Mouse (Mus musculus): ENCODE data around the gene Srgap1. TPM values are rescaled to one million over a fixed set of nuclear protein-coding genes. Genes with fewer than 3 reads are reported as not detected.
"Not testable (repeated sequence)": the region's sequence is repeated elsewhere in the genome, so short reads cannot be mapped to it uniquely, and the experiment has no call there.

Srgap1 gene
- total RNA-seq, 2 experiments from 2014 or later = 12.2 to 13.0 TPM

GRCm38 (mm10) chr10:121817983-121818382 is 229.1 kb downstream of the Srgap1 start:
- no peak for DNase-seq

GRCm38 (mm10) chr10:121807771-121808170 is 239.3 kb downstream of the Srgap1 start:
- no peak for DNase-seq

- no peak for DNase-seq
These were observed 240.3 kb downstream of the Srgap1 start for GRCm38 (mm10) chr10:121806806-121807205.

GRCm38 (mm10) chr10:121805933-121806341 is 241.2 kb downstream of the Srgap1 start:
- DNase-seq = no peak

GRCm38 (mm10) chr10:121804551-121804950 is 242.6 kb downstream of the Srgap1 start:
- no peak for DNase-seq

GRCm38 (mm10) chr10:121800041-121800440 is 247.1 kb downstream of the Srgap1 start:
- no peak for DNase-seq

- no peak for DNase-seq
These were observed 250.9 kb downstream of the Srgap1 start for GRCm38 (mm10) chr10:121796027-121796802.

GRCm38 (mm10) chr10:121794486-121794885 is 252.6 kb downstream of the Srgap1 start:
- no peak for DNase-seq

- DNase-seq = no peak
These were observed 254.5 kb downstream of the Srgap1 start for GRCm38 (mm10) chr10:121792661-121793060.

- DNase-seq = no peak
These were observed 257.0 kb downstream of the Srgap1 start for GRCm38 (mm10) chr10:121790078-121790477.

GRCm38 (mm10) chr10:121788536-121788935 is 258.6 kb downstream of the Srgap1 start:
- DNase-seq = no peak

- DNase-seq = no peak
These were observed 266.0 kb downstream of the Srgap1 start for GRCm38 (mm10) chr10:121781159-121781558.

- DNase-seq = no peak
These were observed 271.1 kb downstream of the Srgap1 start for GRCm38 (mm10) chr10:121775990-121776389.

- DNase-seq = no peak
These were observed 273.3 kb downstream of the Srgap1 start for GRCm38 (mm10) chr10:121773813-121774212.

- DNase-seq = no peak
These were observed 276.2 kb downstream of the Srgap1 start for GRCm38 (mm10) chr10:121770624-121771577.

- DNase-seq = no peak
These were observed 277.4 kb downstream of the Srgap1 start for GRCm38 (mm10) chr10:121769711-121770110.

GRCm38 (mm10) chr10:121767295-121767694 is 279.8 kb downstream of the Srgap1 start:
- not testable (repeated sequence) for DNase-seq

- peak in 1 of 2 experiments; percentile 7 for DNase-seq
These were observed 281.7 kb downstream of the Srgap1 start for GRCm38 (mm10) chr10:121765174-121766057.

GRCm38 (mm10) chr10:121764469-121765173 is 282.5 kb downstream of the Srgap1 start:
- no peak for DNase-seq

GRCm38 (mm10) chr10:121763191-121763590 is 283.9 kb downstream of the Srgap1 start:
- DNase-seq = no peak

GRCm38 (mm10) chr10:121762141-121762540 is 285.0 kb downstream of the Srgap1 start:
- no peak for DNase-seq

Measured in layer of hippocampus, postnatal 36 days (tissue).